Mouse (Mus musculus): Measurements from ENCODE around the gene Eng. TPM values are rescaled to one million over a fixed set of nuclear protein-coding genes. Genes with fewer than 3 reads are reported as not detected.
A peak's percentile ranks its signal among the peaks of the same experiment; 100 is the strongest.

The Eng gene
- polyA plus RNA-seq, 1 experiment from 2014 or later = 23.8 TPM

DNA sequence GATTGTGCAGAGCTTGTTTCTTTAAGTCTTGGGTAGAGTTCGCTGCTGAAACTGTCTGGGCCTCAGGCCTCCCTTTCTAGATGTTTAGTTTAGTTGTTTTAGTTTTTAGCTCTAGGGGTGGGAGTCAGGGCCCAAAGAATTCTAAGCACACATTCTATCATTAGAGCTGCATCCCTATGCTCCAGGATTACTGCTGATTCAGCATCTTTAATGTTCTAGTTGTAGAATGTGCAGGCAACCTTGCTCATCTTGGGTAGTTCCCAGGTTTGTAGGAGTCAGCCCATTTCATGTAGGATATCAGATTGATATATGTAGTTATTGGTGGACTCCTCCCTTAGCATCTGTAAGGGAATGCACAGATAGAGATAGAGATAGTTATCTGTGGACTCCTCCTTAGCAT lies 29.3 kb upstream of the Eng start:
- 100% methylated on average over 1 of the region's 1 CpGs for WGBS

DNA sequence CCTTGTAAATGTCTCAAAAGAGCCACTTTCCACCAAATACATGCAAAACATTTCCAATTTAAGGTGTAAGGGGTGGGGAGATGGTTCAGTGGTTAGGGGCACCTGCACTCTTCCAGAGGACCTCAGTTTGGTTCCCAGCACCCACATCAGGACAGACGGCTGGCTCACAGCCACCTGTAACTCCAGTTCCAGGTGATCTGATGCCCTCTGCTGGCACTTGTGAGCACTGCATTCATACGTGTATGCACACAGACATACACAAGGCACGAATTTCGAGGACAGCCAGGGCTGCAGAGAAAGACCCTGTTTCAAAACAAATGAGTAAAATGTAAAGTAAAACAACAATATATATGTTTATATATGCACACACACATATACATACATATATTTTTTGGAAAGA lies 28.8 kb upstream of the Eng start:
- Histone ChIP-seq H3K36me3 (ENCODE audit: control insufficient read depth, insufficient read depth, low read length) (no peaks in the 10 kb centered on the region; the same call in 1 of the 2 replicates), H3K9me3 (ENCODE audit: control insufficient read depth, low read length) (no peaks in the 10 kb centered on the region), H3K4me3 (replicated peaks; ENCODE audit: low read depth, low read length) (no peak overlapping the region), H3K27ac (replicated peaks; ENCODE audit: low read depth, low read length) (no peak overlapping the region), H3K27me3 (ENCODE audit: control insufficient read depth, insufficient read depth, low read length) (no peaks in the 10 kb centered on the region), H3K9ac (replicated peaks; ENCODE audit: low read length) (no peak overlapping the region), H3K4me2 (ENCODE audit: low read length) (no peak overlapping the region), H3K4me1 (ENCODE audit: control insufficient read depth, insufficient read depth, low read length) (peaks cover 14% of the 10 kb centered on the region; the same call in 1 of the 2 replicates)
- WGBS = 92% methylated on average over 4 of the region's 4 CpGs
- DNase-seq = no peak
- no peak for ATAC-seq (ENCODE audit: low FRiP score, low TSS enrichment)

More for the DNA sequence above, 29.3 kb upstream of the Eng start:
- Histone ChIP-seq H3K9me3 (ENCODE audit: control insufficient read depth, low read length) (no peaks in the 10 kb centered on the region), H3K9ac (replicated peaks; ENCODE audit: low read length) (no peak overlapping the region), H3K4me2 (ENCODE audit: low read length) (no peak overlapping the region), H3K36me3 (ENCODE audit: control insufficient read depth, insufficient read depth, low read length) (no peaks in the 10 kb centered on the region; the same call in 1 of the 2 replicates), H3K27ac (replicated peaks; ENCODE audit: low read depth, low read length) (no peak overlapping the region), H3K4me1 (ENCODE audit: control insufficient read depth, insufficient read depth, low read length) (peaks cover 14% of the 10 kb centered on the region; the same call in 1 of the 2 replicates), H3K4me3 (replicated peaks; ENCODE audit: low read depth, low read length) (no peak overlapping the region), H3K27me3 (ENCODE audit: control insufficient read depth, insufficient read depth, low read length) (no peaks in the 10 kb centered on the region)
- ATAC-seq (ENCODE audit: low FRiP score, low TSS enrichment) (no peak), DNase-seq (no peak)

GRCm38 (mm10) chr2:32618051-32618450 lies 28.3 kb upstream of the Eng start:
- no peaks in the 10 kb centered on the region for H3K9me3 ChIP-seq (ENCODE audit: control insufficient read depth, low read length)
- WGBS = 35% methylated on average over 9 of the region's 9 CpGs
- H3K4me3 ChIP-seq (replicated peaks; ENCODE audit: low read depth, low read length) = no peak overlapping the region
- H3K36me3 ChIP-seq (ENCODE audit: control insufficient read depth, insufficient read depth, low read length) = no peaks in the 10 kb centered on the region; the same call in 1 of the 2 replicates
- no peaks in the 10 kb centered on the region for H3K27me3 ChIP-seq (ENCODE audit: control insufficient read depth, insufficient read depth, low read length)
- H3K4me2 ChIP-seq (ENCODE audit: low read length) = no peak overlapping the region
- ATAC-seq (ENCODE audit: low FRiP score, low TSS enrichment) (no peak), DNase-seq (peak; percentile 65)
- H3K4me1 ChIP-seq (ENCODE audit: control insufficient read depth, insufficient read depth, low read length) = peaks cover 14% of the 10 kb centered on the region; the same call in 1 of the 2 replicates
- no peak overlapping the region for H3K9ac ChIP-seq (replicated peaks; ENCODE audit: low read length)
- peak overlapping the region; percentile 55 for H3K27ac ChIP-seq (replicated peaks; ENCODE audit: low read depth, low read length)

DNA sequence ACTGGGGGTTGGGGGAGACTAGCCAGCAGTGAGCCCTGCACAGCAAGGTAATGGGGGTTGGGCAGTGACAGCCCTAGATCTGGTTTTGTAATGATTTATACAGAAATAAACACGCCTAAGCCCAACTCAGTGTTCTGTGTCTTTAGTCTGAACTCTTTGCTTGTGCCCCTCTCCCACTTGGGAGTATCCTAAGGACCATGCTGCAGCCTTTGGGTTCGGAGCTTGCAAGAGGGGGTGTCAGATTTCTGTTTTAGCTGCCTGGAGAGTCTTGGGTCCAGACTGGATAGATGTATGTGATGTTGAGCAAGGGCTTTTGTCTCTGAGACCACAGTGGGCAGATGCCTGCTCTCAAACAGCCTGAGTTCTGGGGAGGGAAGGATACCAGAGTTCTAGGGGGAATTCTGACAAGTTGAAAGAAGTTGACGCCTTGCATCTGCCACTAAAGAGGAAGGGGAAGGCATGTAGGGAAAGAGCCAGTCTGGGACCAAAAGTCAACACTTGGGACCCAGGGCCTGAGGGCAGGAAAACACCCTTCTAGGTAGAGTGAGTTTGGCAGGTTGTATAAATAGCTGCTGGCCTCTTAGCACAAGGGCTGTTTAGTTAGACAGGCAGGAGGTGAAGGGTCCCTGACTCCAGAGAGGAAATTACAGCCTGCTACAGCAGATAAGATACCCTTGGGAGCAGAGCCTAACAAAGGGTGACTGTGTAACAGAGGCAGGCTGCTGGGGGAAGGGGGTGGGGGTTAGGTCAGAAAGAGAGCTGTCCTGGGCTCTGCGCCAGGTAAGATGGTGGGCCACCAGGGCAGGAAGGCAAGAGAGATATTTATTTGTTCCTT lies 25.5 kb upstream of the Eng start:
- Histone ChIP-seq H3K9me3 (ENCODE audit: control insufficient read depth, low read length) (no peaks in the 10 kb centered on the region), H3K27me3 (ENCODE audit: control insufficient read depth, insufficient read depth, low read length) (no peaks in the 10 kb centered on the region), H3K4me3 (replicated peaks; ENCODE audit: low read depth, low read length) (no peak overlapping the region), H3K27ac (replicated peaks; ENCODE audit: low read depth, low read length) (peak overlapping the region; percentile 63), H3K4me2 (ENCODE audit: low read length) (no peak overlapping the region), H3K9ac (replicated peaks; ENCODE audit: low read length) (no peak overlapping the region; the same call in 1 of the 2 replicates), H3K36me3 (ENCODE audit: control insufficient read depth, insufficient read depth, low read length) (no peaks in the 10 kb centered on the region), H3K4me1 (ENCODE audit: control insufficient read depth, insufficient read depth, low read length) (peaks cover 21% of the 10 kb centered on the region)
- no peak for ATAC-seq (ENCODE audit: low FRiP score, low TSS enrichment)
- 49% methylated on average over 4 of the region's 4 CpGs for WGBS
- DNase-seq = peak; percentile 62

DNA sequence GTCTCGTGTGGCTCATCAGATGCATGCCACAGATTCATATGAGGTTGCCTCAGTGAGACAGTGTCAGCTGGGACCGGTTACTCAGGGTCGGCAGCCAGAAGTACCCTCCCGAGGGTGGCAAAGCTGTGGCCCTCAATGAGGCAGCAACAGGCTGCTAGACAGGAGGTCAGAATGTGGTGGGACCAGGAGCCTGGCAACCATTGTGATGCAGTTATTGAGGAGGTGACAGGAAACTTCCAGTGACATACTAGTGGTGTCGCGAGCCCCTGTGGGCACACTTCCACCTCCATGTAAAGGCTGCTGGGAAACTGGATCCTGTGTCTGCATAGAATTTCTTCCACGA lies 24.9 kb upstream of the Eng start, which contains the start of gene Ak1:
Ak1 (plus strand) TSS at position 242 of the 343 bp plus-strand sequence.
- ATAC-seq (ENCODE audit: low FRiP score, low TSS enrichment) (no peak), DNase-seq (no peak)
- Histone ChIP-seq H3K4me1 (ENCODE audit: control insufficient read depth, insufficient read depth, low read length) (peaks cover 27% of the 10 kb centered on the region), H3K4me2 (ENCODE audit: low read length) (no peak within 1 kb of the TSS), H3K9me3 (ENCODE audit: control insufficient read depth, low read length) (no peaks in the 10 kb centered on the region), H3K27me3 (ENCODE audit: control insufficient read depth, insufficient read depth, low read length) (no peaks in the 10 kb centered on the region), H3K36me3 (ENCODE audit: control insufficient read depth, insufficient read depth, low read length) (no peaks in the 10 kb centered on the region), H3K4me3 (replicated peaks; ENCODE audit: low read depth, low read length) (no peak within 1 kb of the TSS), H3K27ac (replicated peaks; ENCODE audit: low read depth, low read length) (peak within 1 kb of the TSS; percentile 63), H3K9ac (replicated peaks; ENCODE audit: low read length) (no peak within 1 kb of the TSS; the same call in 1 of the 2 replicates)
- WGBS = 47% methylated on average over 7 of the region's 7 CpGs

GRCm38 (mm10) chr2:32624111-32624748 lies 22.2 kb upstream of the Eng start:
- H3K4me1 ChIP-seq (ENCODE audit: control insufficient read depth, insufficient read depth, low read length) = peaks cover 40% of the 10 kb centered on the region
- ATAC-seq (ENCODE audit: low FRiP score, low TSS enrichment) = no peak

GRCm38 (mm10) chr2:32625212-32625872 lies 21.1 kb upstream of the Eng start:
- peak overlapping the region; percentile 49 for H3K4me2 ChIP-seq (ENCODE audit: low read length)
- peak overlapping the region; percentile 28 for H3K4me3 ChIP-seq (replicated peaks; ENCODE audit: low read depth, low read length)
- no peaks in the 10 kb centered on the region for H3K9me3 ChIP-seq (ENCODE audit: control insufficient read depth, low read length)
- ATAC-seq (ENCODE audit: low FRiP score, low TSS enrichment) = peak; percentile 53
- peaks cover 41% of the 10 kb centered on the region for H3K4me1 ChIP-seq (ENCODE audit: control insufficient read depth, insufficient read depth, low read length)
- no peaks in the 10 kb centered on the region for H3K36me3 ChIP-seq (ENCODE audit: control insufficient read depth, insufficient read depth, low read length)
- peak overlapping the region; percentile 51 for H3K9ac ChIP-seq (replicated peaks; ENCODE audit: low read length)
- H3K27me3 ChIP-seq (ENCODE audit: control insufficient read depth, insufficient read depth, low read length) = no peaks in the 10 kb centered on the region
- peak overlapping the region; percentile 80 for H3K27ac ChIP-seq (replicated peaks; ENCODE audit: low read depth, low read length)
- peak; percentile 89 for DNase-seq
- 1% methylated on average over 13 of the region's 13 CpGs for WGBS

More at GRCm38 (mm10) chr2:32624111-32624748, 22.2 kb upstream of the Eng start:
- Histone ChIP-seq H3K27ac (replicated peaks; ENCODE audit: low read depth, low read length) (no peak overlapping the region), H3K36me3 (ENCODE audit: control insufficient read depth, insufficient read depth, low read length) (no peaks in the 10 kb centered on the region), H3K27me3 (ENCODE audit: control insufficient read depth, insufficient read depth, low read length) (no peaks in the 10 kb centered on the region), H3K4me2 (ENCODE audit: low read length) (no peak overlapping the region), H3K9ac (replicated peaks; ENCODE audit: low read length) (no peak overlapping the region), H3K4me3 (replicated peaks; ENCODE audit: low read depth, low read length) (no peak overlapping the region), H3K9me3 (ENCODE audit: control insufficient read depth, low read length) (no peaks in the 10 kb centered on the region)
- 82% methylated on average over 5 of the region's 5 CpGs for WGBS
- DNase-seq = no peak

DNA sequence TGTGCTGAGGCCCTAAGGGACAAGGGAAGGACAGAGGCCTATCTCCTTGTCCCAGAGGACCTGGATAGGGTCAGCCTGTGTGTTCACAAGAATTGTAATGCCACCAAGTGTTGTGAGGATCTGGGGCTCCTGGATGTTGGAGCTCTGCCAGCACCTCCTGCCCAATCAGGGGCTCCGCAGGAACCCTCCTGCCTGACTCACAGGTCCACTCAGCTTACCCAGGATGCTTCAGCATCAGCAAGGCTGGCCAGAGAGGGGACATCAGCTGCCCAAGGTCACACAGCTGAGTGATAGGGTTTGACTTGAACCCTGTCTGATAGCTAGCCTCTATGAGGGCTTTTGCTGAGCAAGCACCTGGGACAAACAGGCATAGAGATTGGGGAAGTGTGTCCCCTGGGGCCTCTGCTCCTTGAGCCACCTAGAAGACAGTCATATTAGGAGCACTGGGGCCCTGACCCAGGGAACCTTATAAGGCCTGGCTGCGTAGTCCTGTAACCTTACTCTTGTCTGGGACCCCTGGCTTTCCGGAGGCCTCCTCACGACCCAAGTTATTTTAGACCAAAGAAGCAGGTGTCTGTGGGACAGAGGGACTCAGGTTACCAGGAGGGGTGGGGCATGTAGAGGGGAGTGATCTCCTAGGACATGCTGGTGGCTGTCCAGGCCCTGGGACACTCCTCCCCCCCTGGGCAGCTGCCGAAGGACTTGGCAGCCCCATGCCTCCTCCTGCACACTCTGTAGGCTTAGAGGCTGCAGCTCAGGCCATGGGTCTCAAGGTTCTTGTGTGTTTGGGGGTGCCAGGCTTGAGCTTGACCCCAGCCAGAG lies 20.3 kb upstream of the Eng start:
- Histone ChIP-seq H3K4me2 (ENCODE audit: low read length) (peak overlapping the region; percentile 49), H3K36me3 (ENCODE audit: control insufficient read depth, insufficient read depth, low read length) (no peaks in the 10 kb centered on the region; the same call in 1 of the 2 replicates), H3K4me3 (replicated peaks; ENCODE audit: low read depth, low read length) (peak overlapping the region; percentile 28), H3K4me1 (ENCODE audit: control insufficient read depth, insufficient read depth, low read length) (peaks cover 40% of the 10 kb centered on the region), H3K9me3 (ENCODE audit: control insufficient read depth, low read length) (no peaks in the 10 kb centered on the region), H3K27ac (replicated peaks; ENCODE audit: low read depth, low read length) (peak overlapping the region; percentile 80), H3K9ac (replicated peaks; ENCODE audit: low read length) (peak overlapping the region; percentile 51), H3K27me3 (ENCODE audit: control insufficient read depth, insufficient read depth, low read length) (no peaks in the 10 kb centered on the region)
- DNase-seq (peak; percentile 53), ATAC-seq (ENCODE audit: low FRiP score, low TSS enrichment) (no peak)
- 61% methylated on average over 5 of the region's 5 CpGs for WGBS
